Mouse (Mus musculus) stomach, embryonic 16.5 days (tissue): Measurements from ENCODE around the gene Tomm70a. TPM values are rescaled to one million over a fixed set of nuclear protein-coding genes. Genes with fewer than 3 reads are reported as not detected.

Source experiments
- ATAC-seq: fragments of 200-750 bp; cut with Nextera tagmentation; 2 replicates; pipeline ENCODE4 v1.8.0; 2017; ENCODE audit warnings: moderate number of reproducible peaks, moderate TSS enrichment; ENCODE audit not compliant: insufficient read depth, low FRiP score
- H3K27ac ChIP-seq: fragments of 300-500 bp; sonication (generic); 2 replicates; pipeline ENCODE4 v1.5.1; 2014; ENCODE audit warnings: low read length
- H3K27me3 ChIP-seq: fragments of 300-500 bp; sonication (generic); 2 replicates; pipeline ENCODE4 v1.6.1; 2014; ENCODE audit warnings: low read length, control low read depth, mixed read lengths; ENCODE audit not compliant: control insufficient read depth, insufficient read depth
- H3K36me3 ChIP-seq: fragments of 300-500 bp; sonication (generic); 2 replicates; pipeline ENCODE4 v1.6.1; 2014; ENCODE audit warnings: low read length; ENCODE audit not compliant: control insufficient read depth, insufficient read depth
- H3K4me1 ChIP-seq: fragments of 300-500 bp; sonication (generic); 2 replicates; pipeline ENCODE4 v1.6.1; 2014; ENCODE audit warnings: low read length, control low read depth, mixed read lengths; ENCODE audit not compliant: control insufficient read depth, insufficient read depth
- H3K4me2 ChIP-seq: fragments of 300-500 bp; sonication (generic); 2 replicates; pipeline ENCODE4 v1.6.1; 2014; ENCODE audit warnings: low read depth, low read length, mixed read lengths
- H3K4me3 ChIP-seq: fragments of 300-500 bp; sonication (generic); replicated peaks from 2 replicates; pipeline ENCODE4 v1.5.1; 2014; ENCODE audit warnings: mild to moderate bottlenecking, low read length
- H3K9ac ChIP-seq: fragments of 300-500 bp; sonication (generic); 2 replicates; pipeline ENCODE4 v1.6.1; 2014; ENCODE audit warnings: low read length
- H3K9me3 ChIP-seq: fragments of 300-500 bp; sonication (generic); replicated peaks from 2 replicates; pipeline ENCODE4 v1.6.1; 2016; ENCODE audit warnings: low read length, control low read depth; ENCODE audit not compliant: control insufficient read depth
- WGBS: fragments of 180-500 bp; shearing (Covaris S2); extraction: QIAGEN DNeasy Blood & Tissue Kit; methylation state at CpG from one replicate; pipeline ENCODE4 v1.1.7; 2014; 5-methylcytosine and 5-hydroxymethylcytosine counted together
- polyA plus RNA-seq: library from polyadenylated mRNA; unstranded; fragments of >200 nt; fragmentation: Nextera tagmentation; extraction: Ambion mirVana; gene quantifications from 2 replicates; pipeline ENCODE4 v1.2.1, GENCODE M21; 2015

Gene Tomm70a
- polyA plus RNA-seq, 1 experiment from 2014 or later: 31.5 TPM

DNA sequence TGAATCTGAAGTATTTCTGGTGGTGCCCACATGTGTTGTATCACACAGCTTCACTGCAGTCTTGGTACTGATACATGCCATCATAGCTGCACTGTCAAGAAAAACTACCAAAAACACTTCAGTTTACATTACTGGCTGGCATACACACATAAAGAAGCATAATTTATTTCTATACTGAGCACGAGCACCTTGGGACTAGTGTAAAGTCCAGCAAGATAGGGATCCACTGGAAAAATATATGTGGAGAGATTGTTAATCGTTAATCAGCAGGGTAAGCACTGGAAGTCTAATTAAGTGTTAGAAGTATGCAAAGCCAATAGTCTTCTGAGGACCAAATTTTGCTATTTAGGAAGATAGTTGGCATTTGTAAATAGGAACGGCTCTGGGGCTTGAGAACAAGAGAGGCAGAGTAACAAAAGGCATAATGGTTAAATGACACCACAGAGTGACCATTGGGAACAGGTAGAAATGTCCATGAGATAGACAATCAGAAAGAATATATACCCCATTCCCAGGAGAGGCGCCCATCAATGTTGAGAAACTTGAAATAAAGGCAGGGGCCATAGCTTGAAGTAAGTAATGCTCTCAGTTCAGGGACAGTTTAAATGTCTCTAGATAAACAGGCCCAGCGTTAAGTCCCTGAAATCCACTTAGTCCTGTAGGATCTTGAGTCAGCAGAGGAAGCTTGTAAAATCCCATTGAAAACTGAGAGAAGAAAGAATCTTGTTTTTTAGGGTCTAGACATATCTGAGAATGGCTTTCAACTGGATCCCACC lies 15.1 kb upstream of the Tomm70a start:
- 68% methylated on average over 5 of the region's 5 CpGs for WGBS
- Histone ChIP-seq H3K4me2 (no peak overlapping the region), H3K4me3 (no peak overlapping the region), H3K27ac (no peak overlapping the region), H3K27me3 (no peaks in the 10 kb centered on the region), H3K4me1 (no peaks in the 10 kb centered on the region), H3K9me3 (no peaks in the 10 kb centered on the region), H3K36me3 (no peaks in the 10 kb centered on the region), H3K9ac (no peak overlapping the region)
- no peak for ATAC-seq

DNA sequence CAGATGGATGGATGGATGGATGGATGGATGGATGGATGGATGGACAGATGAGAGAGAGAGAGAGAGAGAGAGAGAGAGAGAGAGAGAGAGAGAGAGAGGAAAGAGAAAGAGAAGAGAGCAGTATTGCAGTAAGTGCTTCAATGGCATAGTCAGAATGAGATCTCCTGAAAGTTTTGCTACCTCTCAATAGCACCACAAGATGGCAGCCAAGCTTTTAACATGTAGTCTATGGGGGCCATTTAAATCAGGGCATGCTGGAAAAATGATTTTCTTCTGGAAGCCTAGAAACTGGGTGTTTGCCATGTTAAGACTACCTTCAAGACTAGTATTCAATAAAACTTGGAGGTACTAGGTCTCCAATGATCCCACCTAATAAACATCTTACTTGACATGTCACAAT lies 5.4 kb upstream of the Tomm70a start:
- ATAC-seq: no peak
- H3K9me3 ChIP-seq: no peaks in the 10 kb centered on the region
- H3K4me3 ChIP-seq: no peak overlapping the region
- H3K27me3 ChIP-seq: no peaks in the 10 kb centered on the region; the same call in 1 of the 2 replicates
- H3K4me2 ChIP-seq: no peak overlapping the region
- no peaks in the 10 kb centered on the region for H3K36me3 ChIP-seq
- H3K9ac ChIP-seq: no peak overlapping the region
- H3K27ac ChIP-seq: no peak overlapping the region
- no peaks in the 10 kb centered on the region for H3K4me1 ChIP-seq

DNA sequence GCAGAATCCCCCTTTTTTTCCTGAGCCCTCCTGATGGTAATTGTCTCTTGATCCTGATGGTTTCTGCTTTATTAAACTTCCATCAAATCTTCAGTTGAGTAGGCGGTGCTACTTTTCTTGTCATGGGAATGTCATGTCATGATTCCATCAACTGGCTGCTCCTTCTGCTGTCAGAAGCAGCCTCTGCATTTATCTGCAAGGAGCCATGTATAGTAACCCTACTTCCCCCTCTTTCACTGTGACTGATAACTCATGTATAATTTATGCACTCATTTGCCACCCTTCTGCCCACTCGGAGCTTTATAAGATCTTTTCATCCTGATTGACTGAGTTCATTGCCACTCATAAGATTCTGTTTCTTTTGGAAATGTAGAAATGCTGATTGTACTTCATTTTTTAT lies 3.9 kb upstream of the Tomm70a start:
- H3K4me1 ChIP-seq: no peaks in the 10 kb centered on the region
- H3K27ac ChIP-seq: no peak overlapping the region
- no peaks in the 10 kb centered on the region for H3K36me3 ChIP-seq
- no peak overlapping the region for H3K9ac ChIP-seq
- H3K9me3 ChIP-seq: no peaks in the 10 kb centered on the region
- H3K4me3 ChIP-seq: no peak overlapping the region
- no peaks in the 10 kb centered on the region; the same call in 1 of the 2 replicates for H3K27me3 ChIP-seq
- no peak overlapping the region for H3K4me2 ChIP-seq
- no peak for ATAC-seq
- WGBS: 88% methylated on average over 2 of the region's 2 CpGs

DNA sequence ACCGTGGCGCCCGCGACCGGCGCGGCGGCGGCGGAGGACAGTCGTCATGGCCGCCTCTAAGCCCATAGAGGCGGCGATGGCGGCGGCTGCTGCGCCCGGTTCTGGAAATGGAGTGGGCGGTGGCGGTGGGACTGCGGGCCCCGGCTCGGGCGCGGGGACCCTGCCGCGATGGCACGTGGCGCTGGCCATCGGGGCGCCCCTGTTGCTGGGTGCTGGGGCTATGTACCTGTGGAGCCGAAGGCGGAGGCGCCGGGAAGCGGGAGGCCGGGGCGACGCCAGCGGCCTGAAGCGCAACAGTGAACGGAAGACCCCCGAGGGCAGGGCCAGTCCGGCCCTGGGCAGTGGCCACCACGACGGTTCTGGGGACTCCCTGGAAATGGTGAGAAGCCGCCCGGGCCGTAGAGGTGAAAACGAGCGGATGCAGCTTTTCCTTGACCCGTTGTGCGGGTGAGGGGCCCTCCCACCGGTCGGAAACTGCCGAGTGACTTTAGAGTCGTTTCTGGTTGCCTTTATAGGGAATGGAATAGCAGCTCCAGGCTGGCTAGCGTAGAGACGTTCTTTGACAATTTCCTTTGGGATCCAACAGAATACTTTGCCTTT lies 413 bp downstream of the Tomm70a start:
- Histone ChIP-seq H3K36me3 (no peaks in the 10 kb centered on the region), H3K27me3 (no peaks in the 10 kb centered on the region; the same call in 1 of the 2 replicates), H3K4me3 (peak overlapping the region; percentile 65), H3K9me3 (no peaks in the 10 kb centered on the region), H3K4me1 (peaks cover 16% of the 10 kb centered on the region), H3K27ac (peak overlapping the region; percentile 96), H3K4me2 (peak overlapping the region; percentile 76), H3K9ac (peak overlapping the region; percentile 93)
- under 1% methylated on average over 59 of the region's 59 CpGs for WGBS
- ATAC-seq: no peak; the same call in 1 of the 2 replicates

DNA sequence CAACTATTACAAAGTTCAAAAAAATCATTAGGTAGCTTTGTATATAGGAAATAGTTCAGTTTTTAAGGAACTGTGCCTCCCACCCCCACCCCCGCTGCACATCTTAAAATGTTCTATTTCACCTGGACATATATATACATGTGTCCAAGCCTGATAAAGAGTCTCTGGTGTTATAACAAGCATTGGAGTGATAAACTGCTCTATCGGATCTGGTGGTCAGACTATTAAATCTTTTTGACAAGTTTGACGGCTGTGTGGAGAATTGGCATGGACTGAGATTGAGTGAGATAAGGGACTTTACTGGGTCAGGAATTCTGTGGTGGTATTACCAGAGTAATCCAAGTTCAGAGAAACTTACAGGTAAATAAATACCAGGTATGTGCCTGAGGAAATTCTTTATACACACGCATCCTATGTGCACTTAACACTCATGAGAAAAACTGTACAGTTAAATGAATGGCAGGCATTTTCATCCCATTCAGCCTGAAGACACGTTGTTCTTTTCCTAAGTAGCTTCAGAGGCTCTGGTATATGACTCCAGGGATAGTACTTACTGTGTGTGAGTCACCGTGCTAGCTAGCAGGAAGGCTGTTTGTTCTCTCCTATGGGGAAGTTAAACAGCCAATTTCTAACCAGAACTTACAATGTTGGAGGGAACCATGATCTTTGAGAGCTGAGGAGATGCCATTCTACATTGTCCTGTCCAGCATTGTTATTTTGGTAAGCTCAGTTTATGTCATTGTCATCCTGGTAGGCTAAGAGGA lies 1.4 kb downstream of the Tomm70a start:
- Histone ChIP-seq H3K27ac (no peak overlapping the region), H3K9ac (peak overlapping the region; percentile 93), H3K4me2 (peak overlapping the region; percentile 76), H3K27me3 (no peaks in the 10 kb centered on the region; the same call in 1 of the 2 replicates), H3K9me3 (no peaks in the 10 kb centered on the region), H3K36me3 (no peaks in the 10 kb centered on the region), H3K4me3 (peak overlapping the region; percentile 65), H3K4me1 (peaks cover 22% of the 10 kb centered on the region)
- 29% methylated on average over 6 of the region's 6 CpGs for WGBS
- no peak for ATAC-seq

DNA sequence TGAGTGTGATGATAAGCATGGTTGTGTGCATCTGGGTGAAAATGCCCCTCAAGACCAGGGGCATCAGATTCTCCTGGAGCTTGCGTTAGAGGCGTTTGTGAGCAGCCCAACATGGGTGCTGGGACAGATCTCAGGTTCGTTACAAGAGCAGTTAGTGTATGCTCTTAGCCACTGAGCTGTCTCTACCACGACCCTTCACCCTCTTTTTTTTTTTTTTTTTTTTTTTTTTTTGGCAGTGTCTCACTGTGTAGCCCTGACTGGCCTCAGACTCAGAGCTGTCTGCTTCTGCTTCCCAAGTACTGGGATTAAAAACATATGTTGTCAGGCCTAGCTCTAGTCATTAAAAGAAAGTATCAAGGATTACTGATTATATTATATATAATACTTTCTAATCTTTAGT lies 4.8 kb downstream of the Tomm70a start:
- no peaks in the 10 kb centered on the region for H3K27me3 ChIP-seq
- peaks cover 25% of the 10 kb centered on the region for H3K4me1 ChIP-seq
- H3K36me3 ChIP-seq: no peaks in the 10 kb centered on the region
- no peak for ATAC-seq
- H3K4me3 ChIP-seq: no peak overlapping the region
- no peaks in the 10 kb centered on the region for H3K9me3 ChIP-seq
- 66% methylated on average over 4 of the region's 4 CpGs for WGBS
- no peak overlapping the region for H3K4me2 ChIP-seq
- no peak overlapping the region for H3K27ac ChIP-seq
- no peak overlapping the region for H3K9ac ChIP-seq

DNA sequence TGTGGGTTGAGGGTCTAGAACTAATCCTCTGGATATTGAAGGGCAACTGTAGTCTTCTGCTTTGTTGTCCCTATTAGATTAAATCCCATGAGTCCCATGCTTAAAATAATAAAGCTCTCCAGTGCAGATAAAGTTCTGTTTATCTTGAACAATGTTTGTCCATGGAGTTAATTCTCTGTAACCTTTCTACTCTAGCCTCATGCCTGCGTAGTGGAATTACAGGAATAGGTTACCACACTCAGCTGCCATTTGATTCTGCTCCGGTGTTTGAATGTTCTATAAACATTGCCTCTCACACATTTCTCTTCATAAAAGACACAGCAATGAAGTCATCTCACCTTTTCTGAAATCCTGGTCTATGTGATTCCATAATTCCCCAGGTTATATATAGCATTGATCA lies 6.3 kb downstream of the Tomm70a start:
- no peak for ATAC-seq
- no peaks in the 10 kb centered on the region for H3K9me3 ChIP-seq
- H3K9ac ChIP-seq: no peak overlapping the region
- WGBS: 39% methylated on average over 2 of the region's 2 CpGs
- H3K4me1 ChIP-seq: peaks cover 22% of the 10 kb centered on the region
- no peaks in the 10 kb centered on the region for H3K36me3 ChIP-seq
- H3K27me3 ChIP-seq: no peaks in the 10 kb centered on the region
- no peak overlapping the region for H3K4me3 ChIP-seq
- no peak overlapping the region for H3K4me2 ChIP-seq
- H3K27ac ChIP-seq: no peak overlapping the region

DNA sequence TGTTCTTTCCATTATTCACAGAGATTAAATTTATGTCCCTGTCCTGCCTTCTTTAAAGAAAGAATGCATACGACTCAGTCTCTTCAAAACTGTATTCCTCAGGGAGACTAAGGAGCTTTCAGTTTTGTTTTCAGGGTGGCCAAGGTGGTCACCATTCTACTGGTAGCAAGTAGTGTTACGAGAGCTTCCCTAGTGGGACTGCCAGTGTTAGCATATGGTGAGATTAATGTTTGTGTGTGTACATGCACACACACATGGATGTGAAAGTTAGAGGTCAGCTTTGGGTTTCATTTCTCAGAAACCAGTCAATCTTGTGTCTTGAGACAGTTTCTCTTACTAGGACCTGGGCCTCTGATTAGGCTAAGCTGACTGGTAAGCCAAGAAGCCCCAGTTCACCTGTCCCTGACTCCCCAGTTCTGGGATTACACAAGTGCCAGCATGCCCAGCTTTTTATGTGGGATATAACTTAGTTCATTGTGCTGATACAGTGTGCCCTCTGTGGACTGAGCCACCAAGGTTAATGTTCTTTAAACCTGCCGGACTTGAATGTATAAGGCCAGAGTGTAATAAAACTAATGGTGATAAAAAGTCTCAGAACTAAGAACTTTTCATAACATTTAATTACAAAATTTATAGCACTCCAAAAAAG lies 9.4 kb downstream of the Tomm70a start:
- Histone ChIP-seq H3K27me3 (no peaks in the 10 kb centered on the region), H3K9ac (no peak overlapping the region), H3K4me3 (no peak overlapping the region), H3K4me1 (peaks cover 11% of the 10 kb centered on the region), H3K9me3 (no peaks in the 10 kb centered on the region), H3K27ac (peak overlapping the region; percentile 52; the same call in 1 of the 2 replicates), H3K4me2 (no peak overlapping the region), H3K36me3 (no peaks in the 10 kb centered on the region)
- WGBS: 67% methylated on average over 3 of the region's 3 CpGs
- ATAC-seq: no peak
